Mouse (Mus musculus): ENCODE measurements around the gene Tbpl1. TPM values are rescaled to one million over a fixed set of nuclear protein-coding genes. Genes with fewer than 3 reads are reported as not detected.

The Tbpl1 gene
- 46.8 and 58.0 TPM in 2 replicates for polyA plus RNA-seq (2016; fragmentation: Nextera tagmentation; extraction: Ambion mirVana)

GRCm38 (mm10) chr10:22731272-22732093 is at the start of gene Tbpl1:
Tbpl1 (minus strand) TSS chr10:22731938.
- Histone ChIP-seq H3K36me3 (no peaks in the 10 kb centered on the region), H3K9me3 (no peaks in the 10 kb centered on the region), H3K4me3 (peak within 1 kb of the TSS; percentile 100), H3K27me3 (ENCODE audit: insufficient read depth, poor library complexity, severe bottlenecking) (no peaks in the 10 kb centered on the region), H3K4me1 (peaks cover 26% of the 10 kb centered on the region), H3K27ac (peak within 1 kb of the TSS; percentile 98)
- DNase-seq (ENCODE audit: low spot score): peak; percentile 97
- WGBS: 1% methylated on average over 77 of the region's 77 CpGs

GRCm38 (mm10) chr10:22781466-22781865 is 49.7 kb upstream of the Tbpl1 start:
- no peak for DNase-seq (ENCODE audit: low spot score)
- H3K4me3 ChIP-seq: no peak overlapping the region

GRCm38 (mm10) chr10:22777939-22778338 is 46.2 kb upstream of the Tbpl1 start:
- DNase-seq (ENCODE audit: low spot score): no peak
- WGBS: 10% methylated on average over 5 of the region's 5 CpGs
- Histone ChIP-seq H3K4me1 (no peaks in the 10 kb centered on the region), H3K4me3 (no peak overlapping the region), H3K27me3 (ENCODE audit: insufficient read depth, poor library complexity, severe bottlenecking) (no peaks in the 10 kb centered on the region), H3K9me3 (no peaks in the 10 kb centered on the region), H3K27ac (no peak overlapping the region), H3K36me3 (no peaks in the 10 kb centered on the region)

More at GRCm38 (mm10) chr10:22781466-22781865, 49.7 kb upstream of the Tbpl1 start:
- no peaks in the 10 kb centered on the region for H3K36me3 ChIP-seq
- H3K27ac ChIP-seq: no peak overlapping the region
- H3K9me3 ChIP-seq: no peaks in the 10 kb centered on the region
- no peaks in the 10 kb centered on the region for H3K27me3 ChIP-seq (ENCODE audit: insufficient read depth, poor library complexity, severe bottlenecking)
- no peaks in the 10 kb centered on the region for H3K4me1 ChIP-seq
- 31% methylated on average over 4 of the region's 4 CpGs for WGBS

- Histone ChIP-seq H3K27me3 (ENCODE audit: insufficient read depth, poor library complexity, severe bottlenecking) (no peaks in the 10 kb centered on the region), H3K27ac (no peak overlapping the region), H3K4me3 (no peak overlapping the region), H3K9me3 (no peaks in the 10 kb centered on the region), H3K4me1 (no peaks in the 10 kb centered on the region), H3K36me3 (no peaks in the 10 kb centered on the region)
- no peak for DNase-seq (ENCODE audit: low spot score)
- WGBS: 14% methylated on average over 7 of the region's 7 CpGs
Observed at GRCm38 (mm10) chr10:22776007-22776698, 44.4 kb upstream of the Tbpl1 start.

- no peaks in the 10 kb centered on the region for H3K36me3 ChIP-seq
- no peak overlapping the region for H3K4me3 ChIP-seq
- H3K27me3 ChIP-seq (ENCODE audit: insufficient read depth, poor library complexity, severe bottlenecking): no peaks in the 10 kb centered on the region
- DNase-seq (ENCODE audit: low spot score): no peak
- no peaks in the 10 kb centered on the region for H3K4me1 ChIP-seq
- WGBS: 72% methylated on average over 2 of the region's 2 CpGs
- no peak overlapping the region for H3K27ac ChIP-seq
- no peaks in the 10 kb centered on the region for H3K9me3 ChIP-seq
Observed at GRCm38 (mm10) chr10:22775456-22775855, 43.7 kb upstream of the Tbpl1 start.

GRCm38 (mm10) chr10:22774626-22775025 is 42.9 kb upstream of the Tbpl1 start:
- 64% methylated on average over 3 of the region's 3 CpGs for WGBS

GRCm38 (mm10) chr10:22754240-22754639 is 22.5 kb upstream of the Tbpl1 start:
- WGBS: 91% methylated on average over 1 of the region's 1 CpGs
- Histone ChIP-seq H3K4me3 (no peak overlapping the region), H3K27ac (no peak overlapping the region), H3K36me3 (no peaks in the 10 kb centered on the region), H3K4me1 (no peaks in the 10 kb centered on the region), H3K9me3 (no peaks in the 10 kb centered on the region), H3K27me3 (ENCODE audit: insufficient read depth, poor library complexity, severe bottlenecking) (no peaks in the 10 kb centered on the region)
- DNase-seq (ENCODE audit: low spot score): no peak

More at GRCm38 (mm10) chr10:22774626-22775025, 42.9 kb upstream of the Tbpl1 start:
- no peaks in the 10 kb centered on the region for H3K27me3 ChIP-seq (ENCODE audit: insufficient read depth, poor library complexity, severe bottlenecking)
- no peak for DNase-seq (ENCODE audit: low spot score)
- H3K9me3 ChIP-seq: no peaks in the 10 kb centered on the region
- no peaks in the 10 kb centered on the region for H3K4me1 ChIP-seq
- H3K27ac ChIP-seq: no peak overlapping the region
- no peak overlapping the region for H3K4me3 ChIP-seq
- no peaks in the 10 kb centered on the region for H3K36me3 ChIP-seq

- Histone ChIP-seq H3K9me3 (no peaks in the 10 kb centered on the region), H3K27ac (no peak overlapping the region), H3K27me3 (ENCODE audit: insufficient read depth, poor library complexity, severe bottlenecking) (no peaks in the 10 kb centered on the region), H3K4me1 (peaks cover 3% of the 10 kb centered on the region; the same call in 1 of the 2 replicates), H3K4me3 (no peak overlapping the region), H3K36me3 (no peaks in the 10 kb centered on the region)
- WGBS: 56% methylated on average over 5 of the region's 5 CpGs
- DNase-seq (ENCODE audit: low spot score): no peak
Observed at GRCm38 (mm10) chr10:22751175-22751682, 19.5 kb upstream of the Tbpl1 start.

- H3K27ac ChIP-seq: no peak overlapping the region
- peaks cover 3% of the 10 kb centered on the region; the same call in 1 of the 2 replicates for H3K4me1 ChIP-seq
- H3K4me3 ChIP-seq: no peak overlapping the region
- 69% methylated on average over 13 of the region's 13 CpGs for WGBS
- DNase-seq (ENCODE audit: low spot score): peak; percentile 51
- H3K36me3 ChIP-seq: no peaks in the 10 kb centered on the region
- H3K9me3 ChIP-seq: no peaks in the 10 kb centered on the region
- H3K27me3 ChIP-seq (ENCODE audit: insufficient read depth, poor library complexity, severe bottlenecking): no peaks in the 10 kb centered on the region
Observed at GRCm38 (mm10) chr10:22746334-22747322, 14.9 kb upstream of the Tbpl1 start.

- WGBS: 42% methylated on average over 7 of the region's 7 CpGs
Observed at GRCm38 (mm10) chr10:22745922-22746321, 14.2 kb upstream of the Tbpl1 start.

GRCm38 (mm10) chr10:22732181-22732580 is 443 bp upstream of the Tbpl1 start:
- no peaks in the 10 kb centered on the region for H3K27me3 ChIP-seq (ENCODE audit: insufficient read depth, poor library complexity, severe bottlenecking)
- peak; percentile 48 for DNase-seq (ENCODE audit: low spot score)
- H3K36me3 ChIP-seq: no peaks in the 10 kb centered on the region
- WGBS: 55% methylated on average over 10 of the region's 10 CpGs
- peaks cover 19% of the 10 kb centered on the region for H3K4me1 ChIP-seq
- peak overlapping the region; percentile 100 for H3K4me3 ChIP-seq
- no peaks in the 10 kb centered on the region for H3K9me3 ChIP-seq
- H3K27ac ChIP-seq: peak overlapping the region; percentile 98

More at GRCm38 (mm10) chr10:22745922-22746321, 14.2 kb upstream of the Tbpl1 start:
- no peak overlapping the region for H3K27ac ChIP-seq
- no peak overlapping the region for H3K4me3 ChIP-seq
- no peaks in the 10 kb centered on the region for H3K27me3 ChIP-seq (ENCODE audit: insufficient read depth, poor library complexity, severe bottlenecking)
- H3K4me1 ChIP-seq: peaks cover 3% of the 10 kb centered on the region; the same call in 1 of the 2 replicates
- H3K9me3 ChIP-seq: no peaks in the 10 kb centered on the region
- no peaks in the 10 kb centered on the region for H3K36me3 ChIP-seq
- peak; percentile 51 for DNase-seq (ENCODE audit: low spot score)

- Histone ChIP-seq H3K4me1 (peaks cover 27% of the 10 kb centered on the region), H3K9me3 (no peaks in the 10 kb centered on the region), H3K36me3 (no peaks in the 10 kb centered on the region), H3K27ac (peak overlapping the region; percentile 98), H3K4me3 (peak overlapping the region; percentile 100), H3K27me3 (ENCODE audit: insufficient read depth, poor library complexity, severe bottlenecking) (no peaks in the 10 kb centered on the region)
- under 1% methylated on average over 33 of the region's 33 CpGs for WGBS
- no peak for DNase-seq (ENCODE audit: low spot score)
Observed at GRCm38 (mm10) chr10:22730992-22731271, 806 bp downstream of the Tbpl1 start.
